Mouse (Mus musculus) limb, embryonic 14.5 days (tissue): ENCODE measurements around the gene 1700001P01Rik. TPM values are rescaled to one million over a fixed set of nuclear protein-coding genes. Genes with fewer than 3 reads are reported as not detected.

Source experiments
- ATAC-seq: fragments of 200-750 bp; cut with Nextera tagmentation; 2 replicates; pipeline ENCODE4 v1.8.0; 2017; ENCODE audit warnings: low read depth, moderate number of reproducible peaks, moderate TSS enrichment; ENCODE audit not compliant: low FRiP score
- DNase-seq: peaks from one replicate; pipeline ENCODE4 v3.0.0-alpha.2; 2015; ENCODE audit warnings: low spot score
- H3K27ac ChIP-seq: fragments of 300-500 bp; sonication (generic); replicated peaks from 2 replicates; pipeline ENCODE4 v1.5.1; 2014; ENCODE audit warnings: low read depth, mild to moderate bottlenecking, low read length, moderate library complexity, mixed read lengths
- H3K27me3 ChIP-seq: fragments of 300-500 bp; sonication (generic); 2 replicates; pipeline ENCODE4 v1.6.1; 2014; ENCODE audit warnings: low read length, mixed read lengths; ENCODE audit not compliant: control insufficient read depth, insufficient read depth
- H3K36me3 ChIP-seq: fragments of 300-500 bp; sonication (generic); 2 replicates; pipeline ENCODE4 v1.6.1; 2014; ENCODE audit warnings: mild to moderate bottlenecking, low read length, moderate library complexity, mixed read lengths; ENCODE audit not compliant: control insufficient read depth, insufficient read depth
- H3K4me1 ChIP-seq: fragments of 300-500 bp; sonication (generic); 2 replicates; pipeline ENCODE4 v1.6.1; 2014; ENCODE audit warnings: antibody characterized with exemption, low read length, mixed read lengths; ENCODE audit not compliant: control insufficient read depth, insufficient read depth
- H3K4me2 ChIP-seq: fragments of 300-500 bp; sonication (generic); replicated peaks from 2 replicates; pipeline ENCODE4 v1.6.1; 2014; ENCODE audit warnings: low read depth, mild to moderate bottlenecking, low read length, moderate library complexity; ENCODE audit not compliant: severe bottlenecking
- H3K4me3 ChIP-seq: fragments of 300-500 bp; sonication (generic); replicated peaks from 2 replicates; pipeline ENCODE4 v1.5.1; 2014; ENCODE audit warnings: low read length
- H3K9ac ChIP-seq: fragments of 300-500 bp; sonication (generic); 2 replicates; pipeline ENCODE4 v1.6.1; 2014; ENCODE audit warnings: mild to moderate bottlenecking, low read depth, low read length, moderate library complexity; ENCODE audit not compliant: severe bottlenecking
- H3K9me3 ChIP-seq: fragments of 300-500 bp; sonication (generic); 2 replicates; pipeline ENCODE4 v1.6.1; 2016; ENCODE audit warnings: low read length; ENCODE audit not compliant: control insufficient read depth
- POLR2A ChIP-seq: fragments of 200-500 bp; IDR thresholded peaks from 2 replicates; pipeline ENCODE4 v1.8.0; 2012; ENCODE audit warnings: inconsistent platforms, mild to moderate bottlenecking, moderate library complexity, borderline replicate concordance; ENCODE audit not compliant: insufficient read depth, insufficient read length; ENCODE audit errors: extremely low read depth
- WGBS: fragments of 180-500 bp; shearing (Covaris S2); extraction: QIAGEN DNeasy Blood & Tissue Kit; methylation state at CpG from one replicate; pipeline ENCODE4 v1.1.7; 2014; 5-methylcytosine and 5-hydroxymethylcytosine counted together
- microRNA-seq: library from miRNA; unstranded; fragments of <30 nt; microRNA quantifications from one replicate; pipeline ENCODE4, GENCODE M21; 2016
- polyA plus RNA-seq, 2 experiments: library from polyadenylated mRNA; depleted of rRNA in 1 of 2; stranded (reverse) in 1 of 2; unstranded in 1 of 2; fragments of >200 nt; fragmentation: Nextera tagmentation in 1 of 2; extraction: Ambion mirVana in 1 of 2; gene quantifications; 2 replicates each; pipeline versions ENCODE4 v1.2.1 to v1.2.3; 2012 to 2014

1700001P01Rik gene
- polyA plus RNA-seq, 2 experiments, result 0.34 TPM; not detected in 1

DNA sequence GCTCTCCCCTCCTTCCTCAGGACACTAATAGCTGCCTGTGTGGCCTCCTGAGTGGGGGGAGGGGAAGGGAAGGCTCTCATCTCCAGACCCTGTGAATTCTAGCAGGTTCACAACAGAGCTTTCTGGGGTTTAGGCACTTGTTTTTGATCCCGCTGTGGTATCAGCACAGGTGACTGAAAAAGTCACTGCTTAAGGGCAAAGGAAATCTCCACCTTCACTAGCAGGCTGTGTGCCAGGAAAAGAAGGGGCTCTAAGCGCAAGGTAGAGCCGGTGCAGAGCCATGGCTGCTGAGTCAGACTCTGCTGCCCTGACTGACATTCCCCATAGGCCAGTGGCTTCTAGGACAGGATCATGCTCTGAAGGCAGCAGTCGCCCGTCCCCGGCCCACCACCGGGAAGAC, 47.0 kb downstream of the 1700001P01Rik start:
- no peak overlapping the region for H3K27ac ChIP-seq
- H3K4me2 ChIP-seq, result no peak overlapping the region
- H3K9ac ChIP-seq, result no peak overlapping the region
- ATAC-seq, result no peak
- H3K4me1 ChIP-seq, result 0 out of 2 replicates have a peak, but pooled peaks cover 2% of the 10 kb centered on the region
- no peaks in the 10 kb centered on the region for H3K27me3 ChIP-seq
- no peak for DNase-seq
- TF ChIP-seq POLR2A, result no peak
- peaks cover 79% of the 10 kb centered on the region for H3K36me3 ChIP-seq
- WGBS, result 58% methylated on average over 7 of the region's 7 CpGs
- no peaks in the 10 kb centered on the region for H3K9me3 ChIP-seq
- H3K4me3 ChIP-seq, result no peak overlapping the region

DNA sequence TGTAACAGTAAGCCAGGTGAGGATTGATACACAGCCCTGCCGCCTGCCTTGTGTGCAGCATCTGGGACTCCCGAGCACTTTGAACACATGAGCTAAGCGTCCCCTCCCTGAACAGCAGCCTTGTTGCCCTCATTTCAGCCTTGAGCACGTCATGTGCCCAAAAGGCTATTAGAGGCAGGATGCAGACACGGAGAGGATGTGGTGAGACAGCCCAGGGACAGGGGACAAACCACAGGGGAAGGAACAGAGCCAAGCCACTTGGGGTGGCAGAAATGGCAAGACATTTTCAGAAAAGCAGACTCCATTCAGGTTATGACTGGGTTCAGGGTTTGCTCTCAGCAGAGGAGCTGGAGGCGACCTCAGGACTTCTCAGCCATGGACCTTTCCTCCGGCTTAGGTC, 47.4 kb downstream of the 1700001P01Rik start:
- no peaks in the 10 kb centered on the region for H3K4me1 ChIP-seq
- no peak overlapping the region for H3K9ac ChIP-seq
- no peak overlapping the region for H3K4me3 ChIP-seq
- DNase-seq (no peak), ATAC-seq (no peak)
- WGBS, result 51% methylated on average over 7 of the region's 7 CpGs
- H3K9me3 ChIP-seq, result no peaks in the 10 kb centered on the region
- no peak for TF ChIP-seq POLR2A
- H3K27me3 ChIP-seq, result no peaks in the 10 kb centered on the region
- H3K27ac ChIP-seq, result no peak overlapping the region
- no peak overlapping the region for H3K4me2 ChIP-seq
- H3K36me3 ChIP-seq, result peaks cover 84% of the 10 kb centered on the region

DNA sequence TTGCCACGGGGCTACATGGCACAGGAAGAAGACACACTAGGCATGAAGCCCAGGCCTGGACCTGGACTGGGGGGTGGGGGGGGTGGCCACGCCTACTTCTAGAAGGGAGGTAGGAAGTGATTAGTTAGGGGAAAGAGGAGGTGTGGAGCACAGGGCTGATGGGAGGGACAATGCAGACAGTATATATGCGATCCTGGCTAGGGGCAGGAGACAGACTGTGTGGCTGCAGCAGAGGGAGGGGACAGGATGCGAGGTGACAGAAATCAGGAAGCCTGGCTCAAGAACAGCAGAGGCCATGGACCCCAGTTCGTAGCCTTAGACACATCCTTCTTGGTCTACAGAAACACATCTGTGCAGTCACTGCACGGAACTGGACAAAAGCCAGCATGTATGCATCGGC, 52.0 kb downstream of the 1700001P01Rik start:
- H3K4me3 ChIP-seq, result no peak overlapping the region
- H3K27me3 ChIP-seq, result no peaks in the 10 kb centered on the region
- H3K36me3 ChIP-seq, result peaks cover 97% of the 10 kb centered on the region
- peaks cover 5% of the 10 kb centered on the region; the same call in 1 of the 2 replicates for H3K9me3 ChIP-seq
- 75% methylated on average over 7 of the region's 7 CpGs for WGBS
- H3K4me1 ChIP-seq, result no peaks in the 10 kb centered on the region
- TF ChIP-seq POLR2A, result no peak
- DNase-seq (no peak), ATAC-seq (no peak)
- no peak overlapping the region for H3K4me2 ChIP-seq
- no peak overlapping the region for H3K9ac ChIP-seq
- no peak overlapping the region for H3K27ac ChIP-seq

Small RNAs within 50 kb of the gene (microRNA-seq; reads per million reads assigned to microRNA genes)
- not detected for gene Mir8102

Other genes with a start within 250 kb of the 1700001P01Rik start
- gene Srcin1, start 199.7 kb downstream of the 1700001P01Rik start, polyA plus RNA-seq (2012; rRNA removed), result 4.0 and 5.1 TPM in 2 replicates
- gene Srcin1, start 199.7 kb downstream of the 1700001P01Rik start, polyA plus RNA-seq (2014; fragmentation: Nextera tagmentation; extraction: Ambion mirVana), result 0.39 and 0.53 TPM in 2 replicates
- gene Epop, start 146.2 kb downstream of the 1700001P01Rik start, polyA plus RNA-seq (2012; rRNA removed), result 6.6 and 9.2 TPM in 2 replicates
- gene Epop, start 146.2 kb downstream of the 1700001P01Rik start, polyA plus RNA-seq (2014; fragmentation: Nextera tagmentation; extraction: Ambion mirVana), result 4.4 and 4.8 TPM in 2 replicates
- 28.6 and 36.0 TPM in 2 replicates for gene Mllt6, start 112.5 kb downstream of the 1700001P01Rik start, polyA plus RNA-seq (2012; rRNA removed)
- gene Mllt6, start 112.5 kb downstream of the 1700001P01Rik start, polyA plus RNA-seq (2014; fragmentation: Nextera tagmentation; extraction: Ambion mirVana), result 4.9 and 6.1 TPM in 2 replicates
- 11.7 and 13.3 TPM in 2 replicates for gene Cisd3, start 90.1 kb downstream of the 1700001P01Rik start, polyA plus RNA-seq (2012; rRNA removed)
- 13.6 and 14.9 TPM in 2 replicates for gene Cisd3, start 90.1 kb downstream of the 1700001P01Rik start, polyA plus RNA-seq (2014; fragmentation: Nextera tagmentation; extraction: Ambion mirVana)
- 130 and 179 TPM in 2 replicates for gene Pcgf2, start 75.4 kb downstream of the 1700001P01Rik start, polyA plus RNA-seq (2012; rRNA removed)
- 18.1 and 21.5 TPM in 2 replicates for gene Pcgf2, start 75.4 kb downstream of the 1700001P01Rik start, polyA plus RNA-seq (2014; fragmentation: Nextera tagmentation; extraction: Ambion mirVana)
- gene Psmb3, start 72.5 kb downstream of the 1700001P01Rik start, polyA plus RNA-seq (2012; rRNA removed), result 368 and 421 TPM in 2 replicates
- 489 and 508 TPM in 2 replicates for gene Psmb3, start 72.5 kb downstream of the 1700001P01Rik start, polyA plus RNA-seq (2014; fragmentation: Nextera tagmentation; extraction: Ambion mirVana)
- gene Pip4k2b, start 31.2 kb downstream of the 1700001P01Rik start, polyA plus RNA-seq (2012; rRNA removed), result 34.4 and 37.4 TPM in 2 replicates
- 2.2 and 2.3 TPM in 2 replicates for gene Pip4k2b, start 31.2 kb downstream of the 1700001P01Rik start, polyA plus RNA-seq (2014; fragmentation: Nextera tagmentation; extraction: Ambion mirVana)
- gene Cwc25, start 9.4 kb downstream of the 1700001P01Rik start, polyA plus RNA-seq (2012; rRNA removed), result 20.6 and 22.0 TPM in 2 replicates
- 11.6 and 11.7 TPM in 2 replicates for gene Cwc25, start 9.4 kb downstream of the 1700001P01Rik start, polyA plus RNA-seq (2014; fragmentation: Nextera tagmentation; extraction: Ambion mirVana)
- gene Rpl23, start 6.5 kb upstream of the 1700001P01Rik start, polyA plus RNA-seq (2012; rRNA removed), result 456 and 903 TPM in 2 replicates
- gene Rpl23, start 6.5 kb upstream of the 1700001P01Rik start, polyA plus RNA-seq (2014; fragmentation: Nextera tagmentation; extraction: Ambion mirVana), result 730 and 764 TPM in 2 replicates
- gene Lasp1, start 23.1 kb upstream of the 1700001P01Rik start, polyA plus RNA-seq (2012; rRNA removed), result 105 and 120 TPM in 2 replicates
- gene Lasp1, start 23.1 kb upstream of the 1700001P01Rik start, polyA plus RNA-seq (2014; fragmentation: Nextera tagmentation; extraction: Ambion mirVana), result 95.7 and 103 TPM in 2 replicates
- gene B230217C12Rik, start 64.9 kb upstream of the 1700001P01Rik start, polyA plus RNA-seq (2012; rRNA removed), result 12.4 and 13.3 TPM in 2 replicates
- gene B230217C12Rik, start 64.9 kb upstream of the 1700001P01Rik start, polyA plus RNA-seq (2014; fragmentation: Nextera tagmentation; extraction: Ambion mirVana), result 5.3 and 7.2 TPM in 2 replicates
- gene Fbxo47, start 108.2 kb upstream of the 1700001P01Rik start, polyA plus RNA-seq (2012; rRNA removed), result 0.58 and 1.0 TPM in 2 replicates
- gene Fbxo47, start 108.2 kb upstream of the 1700001P01Rik start, polyA plus RNA-seq (2014; fragmentation: Nextera tagmentation; extraction: Ambion mirVana), result 0.22 and 0.82 TPM in 2 replicates
- gene Plxdc1, start 210.5 kb upstream of the 1700001P01Rik start, polyA plus RNA-seq (2012; rRNA removed), result 1.0 and 1.1 TPM in 2 replicates
- 1.1 and 1.7 TPM in 2 replicates for gene Plxdc1, start 210.5 kb upstream of the 1700001P01Rik start, polyA plus RNA-seq (2014; fragmentation: Nextera tagmentation; extraction: Ambion mirVana)
- gene Arl5c, start 220.3 kb upstream of the 1700001P01Rik start, polyA plus RNA-seq (2012; rRNA removed), result 2.4 and 2.7 TPM in 2 replicates
- 6.1 and 7.4 TPM in 2 replicates for gene Arl5c, start 220.3 kb upstream of the 1700001P01Rik start, polyA plus RNA-seq (2014; fragmentation: Nextera tagmentation; extraction: Ambion mirVana)
- gene Cacnb1, start 247.1 kb upstream of the 1700001P01Rik start, polyA plus RNA-seq (2012; rRNA removed), result 51.4 and 54.1 TPM in 2 replicates
- gene Cacnb1, start 247.1 kb upstream of the 1700001P01Rik start, polyA plus RNA-seq (2014; fragmentation: Nextera tagmentation; extraction: Ambion mirVana), result 20.9 and 21.5 TPM in 2 replicates